Mouse (Mus musculus) embryo, embryonic 11 days (tissue): Measurements from ENCODE around the gene Map7d1.

Source experiments
- DNase-seq: peaks from one replicate; pipeline ENCODE4 v3.0.0-alpha.2; 2015

The Map7d1 gene

GRCm38 (mm10) chr4:126201514-126202302, 54.4 kb downstream of the Map7d1 start:
- peak; percentile 60 for DNase-seq

GRCm38 (mm10) chr4:126200656-126201055, 55.5 kb downstream of the Map7d1 start:
- no peak for DNase-seq

- DNase-seq: no peak
Observed at GRCm38 (mm10) chr4:126200036-126200435, 56.1 kb downstream of the Map7d1 start.

GRCm38 (mm10) chr4:126199556-126199955, 56.6 kb downstream of the Map7d1 start:
- DNase-seq: no peak

- DNase-seq: no peak
Observed at GRCm38 (mm10) chr4:126197485-126197884, 58.7 kb downstream of the Map7d1 start.

- no peak for DNase-seq
Observed at GRCm38 (mm10) chr4:126194916-126195315, 61.2 kb downstream of the Map7d1 start.

GRCm38 (mm10) chr4:126194216-126194615, 61.9 kb downstream of the Map7d1 start:
- DNase-seq: no peak

- DNase-seq: no peak
Observed at GRCm38 (mm10) chr4:126190636-126191035, 65.5 kb downstream of the Map7d1 start.

GRCm38 (mm10) chr4:126187096-126187495, 69.0 kb downstream of the Map7d1 start:
- no peak for DNase-seq

- DNase-seq: no peak
Observed at GRCm38 (mm10) chr4:126183034-126183433, 73.1 kb downstream of the Map7d1 start.
